Mouse (Mus musculus) brain, adult 2 months (tissue): Measurements from ENCODE around the gene Urgcp.
"Not testable (repeated sequence)": the region's sequence is repeated elsewhere in the genome, so short reads cannot be mapped to it uniquely, and the experiment has no call there.

Experiments
- DNase-seq: peaks from one replicate; pipeline ENCODE4 v3.0.0; 2011; ENCODE audit warnings: low read depth, low spot score

The Urgcp gene

DNA sequence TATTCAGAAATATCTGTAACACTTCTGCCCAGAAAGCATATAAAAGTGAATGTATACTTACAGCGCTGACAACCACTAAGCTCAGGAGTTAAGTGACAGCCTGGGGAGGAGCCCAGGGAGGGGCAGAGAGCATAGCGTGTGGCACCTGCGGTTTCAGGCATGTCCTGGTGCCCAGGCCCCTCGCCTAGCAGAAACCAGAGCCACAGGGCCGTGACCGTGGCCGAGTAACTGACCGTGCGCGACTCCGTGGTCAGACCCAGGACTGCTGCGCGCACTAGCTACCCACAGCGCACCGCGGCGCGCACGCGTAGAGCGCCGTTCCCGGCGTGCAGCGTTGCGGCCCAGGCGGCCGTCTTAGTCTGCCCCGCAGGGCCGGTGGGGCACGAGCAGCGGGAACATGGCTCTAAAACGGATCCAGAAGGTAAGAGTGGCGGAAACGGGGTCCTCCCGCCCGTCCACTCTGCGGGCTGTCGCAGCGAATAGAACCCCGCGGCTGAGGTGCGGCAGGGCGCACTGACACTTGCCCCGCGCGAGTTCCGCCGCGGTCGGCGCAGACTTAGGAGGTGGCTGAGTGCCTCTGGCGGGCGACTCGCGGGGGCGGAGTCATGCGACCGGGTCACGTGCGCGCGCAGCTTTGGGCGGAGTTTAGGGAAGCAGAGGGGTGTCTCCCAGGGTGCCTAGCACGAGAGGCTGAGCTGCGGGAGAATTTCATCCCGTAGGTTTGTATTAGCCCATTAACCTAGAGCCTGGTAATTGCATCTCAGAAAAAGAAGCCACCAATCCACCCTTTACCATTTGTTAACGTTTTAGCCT lies at the start of gene Urgcp:
Gene Urgcp (minus strand): TSS at position 557 of the 813 bp plus-strand sequence.
- peak; percentile 98 for DNase-seq

GRCm38 (mm10) chr11:5809487-5809886 lies 47.3 kb upstream of the Urgcp start:
- not testable (repeated sequence) for DNase-seq

DNA sequence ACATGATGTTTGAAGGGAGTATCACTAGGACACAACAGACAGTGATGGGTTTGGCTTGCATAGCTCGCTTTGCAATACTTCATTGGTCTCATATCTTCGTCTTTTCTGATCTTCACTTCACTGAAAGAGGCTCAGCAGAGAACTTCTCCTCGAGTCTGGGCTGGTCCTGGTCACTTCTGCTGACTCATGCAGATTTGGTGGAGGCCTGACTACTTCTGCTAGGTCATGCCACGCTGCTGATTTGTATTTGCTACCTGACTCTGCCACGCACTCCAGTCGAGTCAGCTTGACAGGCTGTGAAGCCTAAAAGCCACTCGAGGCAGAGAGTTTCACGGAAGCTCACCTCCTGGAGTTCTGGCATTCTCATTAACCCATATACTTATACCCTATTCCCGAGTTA lies 45.8 kb upstream of the Urgcp start:
- no peak for DNase-seq

DNA sequence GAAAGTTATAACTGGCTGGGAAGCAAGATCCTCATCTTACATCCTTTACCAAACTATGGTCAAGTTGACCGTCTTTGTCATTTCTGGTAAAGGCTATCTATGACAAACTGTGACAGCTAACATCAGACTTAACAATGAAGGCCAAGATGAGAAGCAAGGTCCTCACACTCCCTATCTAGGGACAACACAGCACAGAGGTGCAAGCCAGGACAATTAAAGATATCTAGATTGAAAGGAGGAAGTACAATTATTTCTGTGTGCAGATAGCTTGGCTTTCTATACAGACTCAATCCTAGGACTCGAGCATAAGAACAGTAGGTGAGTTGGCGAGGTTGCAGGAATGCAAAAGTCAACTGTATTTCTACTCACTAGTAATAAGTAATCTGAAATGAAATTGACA lies 43.5 kb upstream of the Urgcp start:
- DNase-seq, result no peak

DNA sequence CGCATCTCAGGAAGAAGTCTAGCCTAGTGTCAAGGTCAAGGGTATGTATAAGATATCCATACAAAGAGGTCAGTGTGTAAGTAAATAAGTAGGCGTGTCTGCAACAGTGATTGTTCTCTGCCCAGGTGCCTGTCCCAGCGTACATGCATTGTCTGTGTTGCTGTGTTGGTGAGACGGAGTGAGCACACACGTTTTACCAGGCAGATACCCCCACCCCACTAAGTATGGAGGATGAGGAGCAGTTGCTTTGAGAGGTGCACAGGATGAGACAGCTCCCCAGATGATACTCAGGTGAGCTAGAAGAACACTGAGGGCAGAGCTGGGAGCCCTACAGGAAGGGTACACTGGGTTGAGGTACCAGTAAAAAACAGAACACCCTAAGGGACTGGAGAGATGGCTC lies 42.0 kb upstream of the Urgcp start:
- no peak for DNase-seq

GRCm38 (mm10) chr11:5803551-5803981 lies 41.4 kb upstream of the Urgcp start, which contains the start of gene Pgam2:
Pgam2 (minus strand) TSS chr11:5803733.
- peak; percentile 60 for DNase-seq

GRCm38 (mm10) chr11:5802457-5803217 lies 40.5 kb upstream of the Urgcp start:
- peak; percentile 14 for DNase-seq

DNA sequence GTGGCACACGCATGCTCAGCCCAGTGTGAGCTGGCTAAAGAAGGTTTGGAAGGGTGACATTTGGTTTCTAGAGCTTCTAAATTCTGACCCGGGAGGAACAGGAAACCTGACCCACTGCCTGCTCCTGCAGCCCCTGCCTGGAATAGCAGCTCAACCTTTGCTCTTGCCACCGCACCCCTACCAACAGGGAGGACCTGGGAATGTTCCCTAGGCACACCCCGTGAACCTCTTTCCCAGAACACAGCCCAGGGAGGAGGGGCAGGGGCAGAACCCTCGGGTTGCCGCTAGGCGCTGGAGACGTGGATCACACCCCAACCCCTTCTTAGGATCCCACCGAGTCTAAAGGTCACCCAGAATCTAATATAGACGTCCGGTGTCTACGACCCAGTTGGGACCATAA lies 39.8 kb upstream of the Urgcp start:
- DNase-seq, result no peak

DNA sequence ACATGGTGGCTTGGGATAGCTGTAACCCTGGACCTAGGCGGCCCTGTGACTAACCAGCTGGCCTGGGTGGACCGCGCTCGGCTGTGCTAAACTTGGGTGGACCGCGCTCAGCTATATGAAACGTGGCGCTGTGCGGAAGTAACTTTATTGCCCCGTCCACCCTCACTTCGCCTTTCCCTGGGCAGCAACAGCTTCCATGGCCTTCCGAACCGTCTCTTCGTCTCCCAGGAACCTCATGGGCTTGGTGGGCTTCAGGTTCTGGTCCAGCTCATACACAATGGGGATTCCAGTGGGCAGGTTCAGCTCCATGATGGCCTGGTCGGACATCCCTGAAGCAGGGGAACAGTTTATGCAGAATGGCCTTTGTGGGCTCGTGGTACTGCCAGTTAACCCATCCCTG lies 39.3 kb upstream of the Urgcp start:
- no peak for DNase-seq

- no peak for DNase-seq
Measured at GRCm38 (mm10) chr11:5799621-5800490, 37.7 kb upstream of the Urgcp start.

GRCm38 (mm10) chr11:5797928-5798327 lies 35.8 kb upstream of the Urgcp start:
- DNase-seq, result no peak

DNA sequence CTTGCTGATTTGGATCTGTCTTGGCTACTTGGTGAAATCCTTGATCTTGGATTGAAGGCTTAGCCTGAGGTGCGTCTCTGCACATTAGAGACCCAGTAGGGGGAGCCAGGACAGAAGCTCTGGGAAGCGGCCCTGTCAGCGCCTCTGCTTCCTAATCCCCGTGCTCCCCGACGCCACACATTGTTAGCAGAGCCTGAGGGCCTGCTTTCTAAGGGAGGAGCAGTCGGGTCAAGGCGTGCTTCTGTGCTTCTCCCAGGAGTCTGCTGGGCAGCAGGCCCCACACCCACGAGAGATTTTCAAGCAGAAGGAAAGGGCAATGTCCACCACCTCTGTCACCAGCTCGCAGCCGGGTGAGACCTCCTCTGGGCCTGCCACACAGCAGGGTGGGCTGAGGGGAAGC lies 35.2 kb upstream of the Urgcp start:
- DNase-seq, result no peak

- no peak for DNase-seq
Measured at GRCm38 (mm10) chr11:5796939-5797338, 34.8 kb upstream of the Urgcp start.

DNA sequence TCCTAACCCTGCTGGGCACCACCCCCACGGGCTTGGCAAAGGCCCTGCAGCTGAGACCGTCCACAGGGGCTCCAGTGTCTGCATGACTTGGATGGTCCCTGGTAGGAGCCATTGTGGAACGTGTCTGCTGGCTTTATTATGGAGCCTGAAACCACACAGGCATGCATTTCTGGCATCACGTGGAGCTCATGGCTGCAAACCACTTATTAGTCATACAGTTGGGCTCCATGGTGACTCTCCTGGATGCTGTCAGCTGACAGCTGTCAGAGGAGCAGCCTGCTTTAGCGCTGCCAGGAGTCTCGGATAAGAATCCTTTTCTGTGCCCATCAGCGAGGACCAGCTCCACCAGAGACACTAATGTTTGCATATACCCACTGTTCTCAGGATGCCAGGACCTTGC lies 33.5 kb upstream of the Urgcp start:
- DNase-seq, result peak; percentile 85

DNA sequence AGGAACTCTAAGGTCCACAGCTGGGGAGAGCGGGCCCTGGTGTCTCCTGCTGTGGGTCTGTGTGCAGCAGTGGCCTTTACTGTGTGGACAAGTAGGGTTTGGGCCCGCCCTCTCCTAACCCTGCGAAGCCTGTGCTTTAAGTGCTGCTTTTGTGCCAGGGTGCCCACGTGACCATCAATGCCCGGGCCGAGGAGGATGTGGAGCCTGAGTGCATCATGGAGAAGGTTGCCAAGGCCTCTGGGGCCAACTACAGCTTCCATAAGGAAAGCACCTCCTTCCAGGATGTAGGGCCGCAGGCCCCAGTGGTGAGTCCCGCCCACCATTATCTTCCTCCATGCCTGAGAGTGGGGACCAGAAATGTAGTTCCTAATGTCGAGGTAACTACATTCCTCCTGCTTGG lies 33.1 kb upstream of the Urgcp start:
- DNase-seq, result no peak

GRCm38 (mm10) chr11:5790431-5790830 lies 28.3 kb upstream of the Urgcp start:
- no peak for DNase-seq

GRCm38 (mm10) chr11:5789754-5790333 lies 27.7 kb upstream of the Urgcp start:
- no peak for DNase-seq

DNA sequence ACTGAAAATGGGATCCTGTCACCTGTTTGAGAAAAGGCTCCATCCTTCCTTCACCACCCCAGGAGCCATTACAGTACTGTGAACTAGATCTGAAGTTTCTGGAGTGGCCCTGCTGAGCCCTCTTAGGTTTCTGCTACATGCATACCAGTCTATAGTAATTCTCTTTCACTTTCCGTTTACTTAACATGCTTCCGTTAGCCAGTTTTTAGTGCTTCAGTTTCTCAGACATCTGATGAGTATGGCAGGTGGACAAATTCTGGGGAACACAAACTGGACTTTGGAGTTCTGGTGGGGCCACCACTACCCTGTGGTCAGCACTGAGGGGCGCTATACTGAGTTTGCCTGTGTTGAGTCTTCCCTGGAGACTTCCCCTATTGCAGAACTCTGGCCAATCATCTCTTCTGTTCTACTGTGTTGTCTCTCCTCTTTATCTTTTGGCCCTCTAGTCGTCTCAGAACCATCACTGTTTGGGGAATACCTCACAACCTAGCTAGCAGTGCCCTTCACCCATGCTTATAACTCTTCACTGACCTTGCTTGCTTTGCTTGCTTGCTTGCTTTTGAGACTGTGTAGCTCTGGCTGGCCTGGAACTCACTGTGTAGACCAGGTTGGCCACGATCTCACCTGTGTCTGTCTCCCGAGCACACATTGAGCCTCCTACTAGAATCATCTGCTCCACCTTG lies 27.0 kb upstream of the Urgcp start:
- DNase-seq, result no peak

DNA sequence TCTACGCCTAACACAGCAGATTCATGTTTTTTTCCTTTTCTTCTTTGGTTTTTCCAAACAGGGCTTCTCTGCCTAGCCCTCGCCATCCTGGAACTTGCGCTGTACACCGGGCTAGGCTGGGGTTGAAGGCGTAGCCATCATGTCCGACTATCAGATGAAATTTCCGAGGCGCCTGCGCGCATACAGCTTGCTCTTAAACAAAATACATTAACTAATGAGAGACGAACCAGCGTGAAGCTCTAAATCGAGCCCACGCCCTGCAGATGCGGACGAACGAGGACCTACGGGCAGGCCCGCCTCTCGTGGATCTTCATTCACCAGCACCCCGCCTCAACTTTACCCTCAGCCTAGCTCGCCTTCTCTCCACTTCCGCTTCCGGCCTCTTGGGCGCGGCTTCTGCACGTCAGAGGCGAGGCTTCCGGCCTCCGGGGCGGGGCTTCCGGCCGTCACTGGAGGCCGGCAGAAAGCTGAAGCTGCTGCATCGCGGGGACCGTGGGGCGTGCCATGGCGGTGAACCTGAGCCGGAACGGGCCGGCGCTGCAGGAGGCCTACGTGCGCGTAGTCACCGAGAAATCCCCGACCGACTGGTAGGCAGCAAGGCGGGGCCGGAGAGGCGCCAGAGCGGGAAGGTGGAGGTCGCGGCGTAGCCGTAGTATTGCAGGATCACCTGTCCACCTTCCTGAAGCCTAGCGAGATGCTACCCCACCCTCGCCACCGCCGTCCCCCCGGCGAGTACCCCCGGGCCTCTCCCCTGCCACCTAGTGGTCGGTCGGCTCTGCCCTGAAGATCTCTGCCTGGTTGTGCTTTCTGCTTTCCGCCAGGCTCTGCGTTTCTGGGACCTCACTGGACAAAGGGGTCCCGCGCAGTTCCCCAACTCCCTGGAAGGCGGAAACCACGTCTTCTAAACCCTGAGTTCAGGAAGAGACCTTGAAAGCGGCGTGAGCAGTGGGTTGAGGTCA lies 26.2 kb upstream of the Urgcp start, which contains the start of gene Dbnl:
Gene Dbnl (plus strand): TSS at position 433 of the 959 bp plus-strand sequence.
- peak; percentile 97 for DNase-seq

- no peak for DNase-seq
Measured at GRCm38 (mm10) chr11:5787671-5788055, 25.5 kb upstream of the Urgcp start.
